Mouse (Mus musculus) liver, embryonic 14.5 days (tissue): Measurements from ENCODE around the gene Tulp3. TPM values are rescaled to one million over a fixed set of nuclear protein-coding genes. Genes with fewer than 3 reads are reported as not detected.

Source experiments
- ATAC-seq: fragments of 200-750 bp; cut with Nextera tagmentation; 2 replicates; pipeline ENCODE4 v1.8.0; 2017; ENCODE audit warnings: moderate number of reproducible peaks, mild to moderate bottlenecking, moderate library complexity; ENCODE audit not compliant: insufficient read depth
- DNase-seq, 3 experiments: peaks; one replicate each; pipeline ENCODE4 v3.0.0-alpha.2; 2012 to 2013; ENCODE audit warnings: low read depth in 3 of 3, low spot score in 3 of 3
- H3K27ac ChIP-seq: fragments of 300-500 bp; sonication (generic); 2 replicates; pipeline ENCODE4 v1.5.1; 2014; ENCODE audit warnings: moderate library complexity, mild to moderate bottlenecking, control low read depth, inconsistent platforms
- H3K27me3 ChIP-seq: fragments of 300-500 bp; sonication (generic); 2 replicates; pipeline ENCODE4 v1.6.1; 2014; ENCODE audit warnings: mild to moderate bottlenecking, low read length, moderate library complexity; ENCODE audit not compliant: control insufficient read depth, insufficient read depth
- H3K36me3 ChIP-seq: fragments of 300-500 bp; sonication (generic); replicated peaks from 2 replicates; pipeline ENCODE4 v1.6.1; 2014; ENCODE audit warnings: low read depth; ENCODE audit not compliant: control insufficient read depth, insufficient read depth
- H3K4me1 ChIP-seq, 2 experiments: fragments of 200-500 bp in 1 of 2; fragments of 300-500 bp in 1 of 2; sonication (generic) in 1 of 2; replicated peaks; 2 replicates each; pipeline ENCODE4 v1.6.1; 2012 to 2014; ENCODE audit warnings: antibody characterized with exemption in 1 of 2, inconsistent platforms in 1 of 2, low read length in 1 of 2; ENCODE audit not compliant: control insufficient read depth in 2 of 2, insufficient read depth in 2 of 2
- H3K4me2 ChIP-seq: fragments of 300-500 bp; sonication (generic); 2 replicates; pipeline ENCODE4 v1.6.1; 2014; ENCODE audit warnings: low read depth, mild to moderate bottlenecking, control low read depth, moderate library complexity
- H3K4me3 ChIP-seq, 2 experiments: fragments of 200-500 bp in 1 of 2; fragments of 300-500 bp in 1 of 2; sonication (generic) in 1 of 2; 2 replicates each; pipeline ENCODE4 v1.5.1; 2012 to 2014; ENCODE audit warnings: low read depth in 2 of 2, low read length in 2 of 2, mild to moderate bottlenecking in 2 of 2, control low read depth in 1 of 2, inconsistent platforms in 1 of 2, moderate library complexity in 1 of 2; ENCODE audit not compliant: insufficient read depth in 1 of 2
- H3K9ac ChIP-seq: fragments of 300-500 bp; sonication (generic); replicated peaks from 2 replicates; pipeline ENCODE4 v1.6.1; 2014; ENCODE audit warnings: mild to moderate bottlenecking, control low read depth, moderate library complexity
- H3K9me3 ChIP-seq: fragments of 300-500 bp; sonication (generic); 2 replicates; pipeline ENCODE4 v1.6.1; 2016; ENCODE audit warnings: low read length, mixed read lengths; ENCODE audit not compliant: control insufficient read depth
- CTCF ChIP-seq: IDR thresholded peaks from 2 replicates; pipeline ENCODE4 v1.5.1; 2016; ENCODE audit warnings: antibody characterized with exemption, low read depth, control low read depth
- EP300 ChIP-seq: IDR thresholded peaks from 2 replicates; pipeline ENCODE4 v1.6.1; 2016; ENCODE audit warnings: antibody characterized with exemption, low read depth
- WGBS: fragments of 180-500 bp; shearing (Covaris S2); extraction: QIAGEN DNeasy Blood & Tissue Kit; methylation state at CpG from one replicate; pipeline ENCODE4 v1.1.7; 2014; ENCODE audit not compliant: insufficient replicate concordance; 5-methylcytosine and 5-hydroxymethylcytosine counted together
- polyA plus RNA-seq, 2 experiments: library from polyadenylated mRNA; depleted of rRNA in 1 of 2; stranded (reverse) in 1 of 2; unstranded in 1 of 2; fragments of >200 nt; fragmentation: Nextera tagmentation in 1 of 2; extraction: Ambion mirVana in 1 of 2; gene quantifications; 2 replicates each; pipeline versions ENCODE4 v1.2.1 to v1.2.3; 2012 to 2014

Tulp3 gene
- polyA plus RNA-seq, 2 experiments = 1.8 to 2.9 TPM

GRCm38 (mm10) chr6:128279608-128280007 lies 76.0 kb downstream of the Tulp3 start:
- H3K36me3 ChIP-seq = no peaks in the 10 kb centered on the region
- no peak for ATAC-seq

GRCm38 (mm10) chr6:128279099-128279498 lies 76.6 kb downstream of the Tulp3 start:
- WGBS = 40% methylated on average over 4 of the region's 4 CpGs
- ATAC-seq = no peak

More at GRCm38 (mm10) chr6:128279608-128280007, 76.0 kb downstream of the Tulp3 start:
- H3K4me1 ChIP-seq = peaks cover 0 to 5% of the 10 kb centered on the region in 2 experiments; a peak in 1 of 4 replicates
- TF ChIP-seq CTCF = no peak
- no peak for TF ChIP-seq EP300
- no peak overlapping the region for H3K4me2 ChIP-seq
- no peak overlapping the region for H3K4me3 ChIP-seq
- H3K9ac ChIP-seq = no peak overlapping the region
- H3K9me3 ChIP-seq = no peaks in the 10 kb centered on the region
- WGBS = 37% methylated on average over 5 of the region's 5 CpGs
- no peaks in the 10 kb centered on the region for H3K27me3 ChIP-seq
- no peak for DNase-seq
- no peak overlapping the region for H3K27ac ChIP-seq

GRCm38 (mm10) chr6:128277132-128278085 lies 78.2 kb downstream of the Tulp3 start:
- Histone ChIP-seq H3K27me3 (no peaks in the 10 kb centered on the region), H3K36me3 (no peaks in the 10 kb centered on the region), H3K4me1 (peaks cover 0 to 5% of the 10 kb centered on the region in 2 experiments; a peak in 1 of 4 replicates), H3K9me3 (no peaks in the 10 kb centered on the region), H3K4me3 (no peak overlapping the region), H3K4me2 (no peak overlapping the region), H3K27ac (no peak overlapping the region), H3K9ac (no peak overlapping the region)
- DNase-seq (no peak), ATAC-seq (no peak)
- TF ChIP-seq CTCF = no peak
- WGBS = 67% methylated on average over 11 of the region's 11 CpGs

More at GRCm38 (mm10) chr6:128279099-128279498, 76.6 kb downstream of the Tulp3 start:
- DNase-seq = no peak
- Histone ChIP-seq H3K4me1 (peaks cover 0 to 5% of the 10 kb centered on the region in 2 experiments; a peak in 1 of 4 replicates), H3K27me3 (no peaks in the 10 kb centered on the region), H3K9ac (no peak overlapping the region), H3K4me3 (no peak overlapping the region), H3K4me2 (no peak overlapping the region), H3K36me3 (no peaks in the 10 kb centered on the region), H3K9me3 (no peaks in the 10 kb centered on the region), H3K27ac (no peak overlapping the region)
- TF ChIP-seq EP300 (no peak), CTCF (no peak)

GRCm38 (mm10) chr6:128276349-128276748 lies 79.3 kb downstream of the Tulp3 start:
- 73% methylated on average over 6 of the region's 6 CpGs for WGBS
- Histone ChIP-seq H3K27me3 (no peaks in the 10 kb centered on the region), H3K4me1 (peaks cover 0 to 5% of the 10 kb centered on the region in 2 experiments; a peak in 1 of 4 replicates), H3K4me2 (no peak overlapping the region), H3K27ac (no peak overlapping the region), H3K36me3 (no peaks in the 10 kb centered on the region), H3K9ac (no peak overlapping the region), H3K4me3 (no peak overlapping the region), H3K9me3 (no peaks in the 10 kb centered on the region)
- TF ChIP-seq CTCF = no peak
- TF ChIP-seq EP300 = no peak
- no peak for DNase-seq
- ATAC-seq = no peak

GRCm38 (mm10) chr6:128275506-128276064 lies 80.1 kb downstream of the Tulp3 start:
- no peak overlapping the region for H3K9ac ChIP-seq
- WGBS = 73% methylated on average over 8 of the region's 8 CpGs

More at GRCm38 (mm10) chr6:128275506-128276064, 80.1 kb downstream of the Tulp3 start:
- DNase-seq (no peak), ATAC-seq (no peak)
- Histone ChIP-seq H3K36me3 (no peaks in the 10 kb centered on the region), H3K4me1 (peaks cover 0 to 5% of the 10 kb centered on the region in 2 experiments; a peak in 1 of 4 replicates), H3K4me2 (no peak overlapping the region), H3K9me3 (no peaks in the 10 kb centered on the region), H3K27ac (no peak overlapping the region), H3K27me3 (no peaks in the 10 kb centered on the region), H3K4me3 (no peak overlapping the region)
- TF ChIP-seq EP300 (no peak), CTCF (no peak)
